Mouse (Mus musculus) lung, adult 2 months (tissue): ENCODE measurements around the gene Cfap43. TPM values are rescaled to one million over a fixed set of nuclear protein-coding genes. Genes with fewer than 3 reads are reported as not detected.
A peak's percentile ranks its signal among the peaks of the same experiment; 100 is the strongest.

Experiments used
- DNase-seq: peaks from one replicate; pipeline ENCODE4 v3.0.0; 2022
- H3K4me1 ChIP-seq: fragments of 200-500 bp; 2 replicates; pipeline ENCODE4 v1.6.1; 2011; ENCODE audit warnings: low read length; ENCODE audit not compliant: control insufficient read depth, insufficient read depth
- H3K4me3 ChIP-seq: fragments of 200-500 bp; replicated peaks from 2 replicates; pipeline ENCODE3; 2011; ENCODE audit warnings: low read depth, mild to moderate bottlenecking, control low read depth, low read length; ENCODE audit errors: extremely low read depth
- CTCF ChIP-seq: fragments of 200-500 bp; IDR thresholded peaks from 2 replicates; pipeline ENCODE4 v1.5.1; 2011; ENCODE audit warnings: mild to moderate bottlenecking, low read length, control low read depth; ENCODE audit not compliant: insufficient read depth
- POLR2A ChIP-seq: fragments of 200-500 bp; IDR thresholded peaks from 2 replicates; pipeline ENCODE4 v1.6.1; 2011; ENCODE audit warnings: low read depth, mild to moderate bottlenecking, control low read depth, low read length, borderline replicate concordance; ENCODE audit errors: extremely low read depth
- WGBS: fragments of 180-500 bp; shearing (Covaris S2); methylation state at CpG from one replicate; pipeline ENCODE4 v1.1.7; 2018; 5-methylcytosine and 5-hydroxymethylcytosine counted together
- polyA plus RNA-seq: library from polyadenylated mRNA; depleted of rRNA; stranded (reverse); fragments of >200 nt; gene quantifications from 2 replicates; pipeline ENCODE4 v1.2.3, GENCODE M21; 2012

The Cfap43 gene
- polyA plus RNA-seq, 1 experiment: 7.1 TPM

DNA sequence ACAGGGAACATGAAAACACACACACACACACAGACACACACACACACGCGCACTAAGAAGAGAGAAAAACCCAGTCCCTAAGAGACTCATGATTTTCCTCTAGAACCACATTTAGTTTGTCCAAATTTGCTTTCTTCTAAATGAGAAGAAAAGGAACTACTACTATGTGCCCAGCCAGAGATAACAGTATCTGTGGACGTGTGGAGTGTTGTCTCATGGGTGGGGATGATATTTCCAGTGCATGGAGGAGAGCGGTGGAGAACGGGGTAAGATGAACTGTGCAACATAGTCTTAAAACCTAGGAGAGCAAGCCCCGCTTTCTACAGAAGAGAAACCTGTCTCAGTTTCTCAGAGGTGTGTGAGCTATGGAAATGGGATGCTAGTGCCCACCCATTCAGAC lies 135.2 kb downstream of the Cfap43 start:
- DNase-seq: no peak
- Histone ChIP-seq H3K4me1 (no peaks in the 10 kb centered on the region), H3K4me3 (no peak overlapping the region)
- TF ChIP-seq POLR2A: no peak
- no peak for TF ChIP-seq CTCF
- 93% methylated on average over 6 of the region's 6 CpGs for WGBS

DNA sequence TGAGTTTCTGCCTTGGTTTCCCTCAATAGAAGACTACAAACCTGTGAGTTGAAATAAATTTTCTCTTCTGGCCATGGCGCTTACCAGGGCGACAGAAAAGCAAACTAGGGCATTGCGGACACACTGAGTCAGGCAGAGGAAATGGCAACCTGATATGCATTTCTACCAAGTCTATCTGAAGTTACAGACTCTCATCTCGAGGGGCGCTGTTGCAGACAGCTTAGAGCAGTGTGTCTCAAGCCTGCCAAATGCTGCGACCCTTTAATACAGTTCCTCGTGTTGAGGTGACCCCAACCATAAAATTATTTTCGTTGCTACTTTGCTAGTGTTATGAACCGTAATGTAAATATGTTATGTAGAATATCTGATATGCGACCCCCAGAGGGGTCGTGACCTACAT lies 138.1 kb downstream of the Cfap43 start:
- 74% methylated on average over 11 of the region's 11 CpGs for WGBS
- Histone ChIP-seq H3K4me1 (no peaks in the 10 kb centered on the region), H3K4me3 (no peak overlapping the region)
- TF ChIP-seq CTCF: no peak
- TF ChIP-seq POLR2A: no peak
- no peak for DNase-seq

DNA sequence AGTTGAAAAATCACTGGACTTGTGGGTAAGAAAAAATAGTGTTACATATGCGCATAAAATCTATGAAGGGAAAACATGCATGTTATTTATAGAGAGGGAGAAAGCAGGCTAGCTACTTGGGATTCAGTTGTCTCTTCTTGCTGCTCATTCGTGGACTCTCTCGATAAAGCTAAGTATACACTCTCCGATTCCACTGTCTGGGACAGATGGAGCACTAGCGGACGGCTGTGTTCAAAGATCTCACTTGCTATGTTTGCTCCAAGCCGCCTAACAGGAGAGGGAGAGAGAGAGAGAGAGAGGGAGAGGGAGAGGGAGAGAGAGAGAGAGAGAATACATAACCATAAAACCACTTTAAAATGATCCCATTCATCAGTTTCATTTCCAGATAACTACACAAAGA lies 138.9 kb downstream of the Cfap43 start:
- no peak for TF ChIP-seq CTCF
- TF ChIP-seq POLR2A: no peak
- H3K4me1 ChIP-seq: no peaks in the 10 kb centered on the region
- WGBS: 88% methylated on average over 7 of the region's 7 CpGs

DNA sequence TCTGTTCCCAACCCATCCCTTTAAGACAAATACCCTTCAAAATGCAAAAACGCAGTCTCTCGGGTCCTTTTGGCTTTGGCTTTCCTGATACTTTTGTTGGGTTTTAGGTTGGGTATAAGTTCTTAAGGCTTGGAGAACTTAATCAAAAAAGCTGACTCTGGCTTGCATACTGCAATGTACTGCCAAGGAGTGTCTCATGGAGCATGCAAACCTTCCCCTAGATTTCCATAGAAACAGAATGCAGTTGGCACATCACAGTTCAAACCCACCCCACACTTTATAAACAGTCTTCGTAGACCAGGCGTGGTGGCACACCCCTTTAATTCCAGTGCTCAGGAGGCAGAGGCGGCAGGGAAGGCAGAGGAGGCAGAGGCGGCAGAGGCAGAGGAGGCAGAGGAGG lies 141.2 kb downstream of the Cfap43 start:
- TF ChIP-seq CTCF (no peak), POLR2A (no peak)
- WGBS: 66% methylated on average over 6 of the region's 6 CpGs
- DNase-seq: no peak
- Histone ChIP-seq H3K4me3 (no peak overlapping the region), H3K4me1 (no peaks in the 10 kb centered on the region)

More for the DNA sequence above, 138.9 kb downstream of the Cfap43 start:
- no peak overlapping the region for H3K4me3 ChIP-seq
- DNase-seq: no peak

DNA sequence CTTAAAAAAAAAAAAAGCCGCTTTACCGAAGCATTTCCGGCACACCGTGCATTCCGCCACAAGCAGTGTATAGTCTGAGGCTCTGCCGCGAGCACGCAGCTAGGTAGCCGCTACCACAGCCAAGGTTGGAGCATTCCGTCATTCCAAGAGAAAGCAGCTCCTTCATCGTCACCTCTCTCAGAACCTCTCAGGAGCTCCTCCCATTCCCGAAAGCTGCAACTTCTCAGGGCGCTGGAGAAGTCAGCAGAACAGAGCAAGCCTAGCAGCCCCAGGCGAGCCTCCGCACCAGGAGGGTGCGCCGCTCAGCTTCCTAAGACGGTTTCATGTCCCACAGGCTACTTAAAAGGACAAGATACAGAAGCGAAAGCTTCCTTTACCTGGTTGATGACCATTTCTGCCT lies 163.5 kb downstream of the Cfap43 start:
- no peak for TF ChIP-seq CTCF
- no peak; the same call in 1 of the 2 replicates for TF ChIP-seq POLR2A
- peak; percentile 36 for DNase-seq
- 54% methylated on average over 19 of the region's 19 CpGs for WGBS

DNA sequence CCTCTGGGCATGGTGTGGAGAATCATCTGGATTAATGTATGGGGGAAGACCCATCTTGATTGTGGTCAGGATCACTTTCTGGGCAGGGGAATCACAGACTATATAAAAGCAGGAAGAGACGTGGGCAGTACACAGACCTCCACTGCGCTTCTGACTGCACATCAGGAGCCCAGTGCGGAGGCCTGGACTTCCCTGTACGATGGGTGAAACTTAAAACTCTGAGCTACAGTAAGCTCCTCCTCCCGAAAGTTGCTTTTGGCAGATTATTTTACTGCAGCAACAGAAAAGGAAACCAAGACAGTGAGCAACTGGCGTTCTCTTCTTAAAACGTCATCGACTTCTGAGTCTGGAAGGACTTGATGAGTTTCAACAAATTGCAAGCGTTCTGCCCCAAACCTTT lies 164.2 kb downstream of the Cfap43 start:
- H3K4me1 ChIP-seq: no peaks in the 10 kb centered on the region
- no peak for DNase-seq
- no peak overlapping the region for H3K4me3 ChIP-seq
- WGBS: 73% methylated on average over 9 of the region's 9 CpGs
- TF ChIP-seq CTCF: no peak
- no peak for TF ChIP-seq POLR2A

More for the DNA sequence above, 163.5 kb downstream of the Cfap43 start:
- Histone ChIP-seq H3K4me1 (no peaks in the 10 kb centered on the region), H3K4me3 (no peak overlapping the region)

DNA sequence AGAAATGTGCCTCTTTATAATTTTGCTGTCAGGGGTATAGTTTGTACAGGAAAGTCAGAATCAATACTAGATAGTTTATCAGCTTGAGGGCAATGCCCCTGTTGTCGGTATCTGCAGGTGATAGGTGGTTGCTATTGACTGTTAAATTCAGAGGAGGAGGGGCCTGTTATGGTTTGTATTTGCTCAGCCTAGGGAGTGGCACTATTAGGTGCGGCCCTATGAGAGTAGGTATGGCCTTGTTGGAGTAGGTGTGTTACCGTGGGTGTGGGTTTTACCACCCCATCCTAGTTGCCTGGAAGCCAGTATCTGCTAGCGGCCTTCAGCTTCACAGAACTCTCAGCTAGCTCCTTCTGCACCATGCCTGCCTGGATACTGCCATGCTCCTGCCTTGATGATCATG lies 165.2 kb downstream of the Cfap43 start:
- TF ChIP-seq CTCF (no peak), POLR2A (no peak)
- H3K4me3 ChIP-seq: no peak overlapping the region
- no peaks in the 10 kb centered on the region for H3K4me1 ChIP-seq
- DNase-seq: no peak
- WGBS: 78% methylated on average over 4 of the region's 4 CpGs

DNA sequence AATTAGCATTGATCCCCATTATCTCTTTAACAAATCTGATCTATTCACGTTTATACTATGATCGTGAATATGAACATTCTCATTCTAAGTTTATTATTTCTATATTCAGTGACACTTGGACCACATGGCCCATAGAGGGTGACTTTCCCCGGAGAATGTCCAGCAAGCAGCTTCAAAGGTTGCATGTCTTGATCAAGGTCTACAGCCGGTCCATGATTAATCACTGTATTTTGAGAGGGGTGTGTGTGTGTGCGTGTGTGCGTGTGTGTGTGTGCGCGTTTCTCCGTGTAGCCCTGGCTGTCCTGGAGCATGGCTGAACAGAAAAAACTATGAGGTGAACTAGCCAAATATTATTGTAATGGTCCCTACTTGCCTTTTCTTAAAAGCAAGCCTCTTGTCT lies 166.6 kb downstream of the Cfap43 start:
- DNase-seq: no peak
- Histone ChIP-seq H3K4me3 (no peak overlapping the region), H3K4me1 (no peaks in the 10 kb centered on the region)
- TF ChIP-seq CTCF: no peak
- TF ChIP-seq POLR2A: no peak
- WGBS: 72% methylated on average over 9 of the region's 9 CpGs

DNA sequence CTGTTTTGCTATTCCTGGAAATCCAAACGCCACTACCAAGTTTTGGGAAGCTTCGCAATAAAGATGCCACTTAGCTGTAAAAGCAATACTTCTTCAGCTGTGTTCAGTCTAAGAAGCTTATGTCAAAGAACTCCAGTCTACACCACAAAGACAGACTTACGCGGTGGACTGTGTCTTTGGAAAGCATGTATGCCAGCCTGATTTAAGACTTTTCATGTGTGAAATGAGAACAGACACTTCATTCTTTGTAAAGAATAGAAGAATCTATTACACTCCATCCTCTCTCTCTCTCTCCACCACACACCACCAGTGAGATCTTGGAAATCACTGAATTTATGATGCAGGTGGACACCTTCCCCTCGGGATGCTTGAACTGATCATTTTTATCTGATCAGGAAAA lies 168.7 kb downstream of the Cfap43 start:
- WGBS: 83% methylated on average over 5 of the region's 5 CpGs
- TF ChIP-seq POLR2A (no peak), CTCF (no peak)
- Histone ChIP-seq H3K4me1 (no peaks in the 10 kb centered on the region), H3K4me3 (no peak overlapping the region)
- DNase-seq: no peak

DNA sequence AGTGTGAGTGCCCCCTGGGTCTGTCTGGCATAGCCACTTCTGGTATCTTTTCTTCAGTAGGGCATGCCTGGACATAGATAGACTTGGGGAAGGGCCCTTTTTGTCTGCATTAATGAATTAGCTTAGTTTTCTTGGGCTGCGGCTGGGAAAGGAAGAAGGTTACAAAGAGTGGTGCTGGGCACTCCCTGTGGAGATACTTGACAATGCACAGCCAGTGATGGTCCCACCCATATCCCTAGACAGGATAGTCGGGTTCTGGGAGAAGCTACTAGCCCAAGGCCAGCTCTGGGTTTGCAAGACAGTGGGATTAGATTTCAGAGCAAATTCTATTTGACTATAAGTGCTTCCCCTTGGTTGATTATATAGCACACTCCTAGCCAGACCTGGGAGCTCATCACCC lies 170.1 kb downstream of the Cfap43 start:
- no peaks in the 10 kb centered on the region for H3K4me1 ChIP-seq
- H3K4me3 ChIP-seq: no peak overlapping the region
- WGBS: 69% methylated on average over 2 of the region's 2 CpGs
- TF ChIP-seq CTCF (no peak), POLR2A (no peak)
- DNase-seq: no peak
